Mouse (Mus musculus): ENCODE data around the gene Srsf1. TPM values are rescaled to one million over a fixed set of nuclear protein-coding genes. Genes with fewer than 3 reads are reported as not detected.

Srsf1 gene
- polyA plus RNA-seq, 1 experiment = 54.8 TPM

- no peak for DNase-seq (ENCODE audit: low read depth, low spot score)
Observed at GRCm38 (mm10) chr11:88067586-88068410, 20.6 kb downstream of the Srsf1 start, which contains the start of gene Vezf1. Gene Vezf1 (plus strand): TSS chr11:88068279.

DNA sequence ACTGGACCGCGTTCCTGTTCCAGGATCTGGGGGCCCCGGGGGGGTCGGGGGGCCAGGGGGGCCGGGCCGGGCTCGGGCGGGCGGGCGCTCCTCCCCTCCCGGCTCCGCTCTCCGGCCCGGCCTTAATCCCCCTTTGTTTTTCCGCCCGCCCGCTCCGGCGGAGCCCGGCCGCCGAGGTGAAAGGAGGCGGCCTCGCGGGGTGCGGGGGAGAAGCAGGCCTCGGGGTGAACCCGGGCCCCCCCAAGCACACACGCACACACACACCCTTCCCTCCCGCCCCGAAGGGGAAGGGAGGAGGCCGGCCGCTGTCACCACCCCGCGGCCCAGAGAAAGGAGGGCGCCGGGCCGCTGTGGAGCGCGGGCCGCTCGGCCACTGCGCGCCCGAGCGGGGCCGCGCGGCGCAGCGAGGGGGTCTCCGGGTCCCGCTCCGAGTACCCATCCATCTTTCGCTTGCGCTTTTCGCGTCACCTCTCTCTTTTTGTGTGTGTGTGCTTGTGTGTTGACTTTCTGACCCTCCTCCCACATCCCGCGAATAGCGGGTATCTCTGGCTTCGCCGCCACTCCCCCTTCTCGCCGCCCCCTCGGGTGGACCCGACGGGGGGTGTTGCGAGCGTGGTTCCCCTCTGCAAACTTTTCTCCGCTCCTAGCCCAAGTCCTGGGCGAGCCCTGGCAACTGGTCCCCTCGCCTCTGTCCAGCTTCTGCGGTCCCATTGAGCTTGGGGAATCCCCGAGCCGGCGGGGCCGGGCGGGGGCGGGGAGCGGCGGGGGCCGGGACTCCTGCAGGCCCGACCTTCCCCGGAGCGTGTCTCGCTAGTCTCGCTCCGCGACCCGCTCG lies 21.5 kb downstream of the Srsf1 start:
- DNase-seq (ENCODE audit: low read depth, low spot score) = no peak
- WGBS = under 1% methylated on average over 90 of the region's 92 CpGs

More at GRCm38 (mm10) chr11:88067586-88068410, 20.6 kb downstream of the Srsf1 start, which contains the start of gene Vezf1:
- WGBS = 2% methylated on average over 74 of the region's 81 CpGs

DNA sequence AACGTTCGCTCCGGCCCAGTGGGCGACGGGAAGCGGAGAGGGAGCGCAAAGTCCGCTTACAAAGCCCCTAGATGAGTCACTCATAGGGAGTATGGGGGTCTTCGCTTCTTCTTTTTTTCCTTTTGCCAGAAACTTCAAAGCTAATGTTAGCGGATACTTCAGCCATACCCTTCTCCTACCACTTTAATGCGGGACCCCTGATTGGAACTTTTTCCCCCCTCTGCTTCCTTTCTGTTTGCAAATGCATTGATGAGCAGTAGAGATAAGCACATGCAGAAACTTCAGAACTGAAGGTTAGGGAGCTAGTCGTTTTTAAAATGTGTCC lies 22.0 kb downstream of the Srsf1 start:
- WGBS = 2% methylated on average over 12 of the region's 12 CpGs

DNA sequence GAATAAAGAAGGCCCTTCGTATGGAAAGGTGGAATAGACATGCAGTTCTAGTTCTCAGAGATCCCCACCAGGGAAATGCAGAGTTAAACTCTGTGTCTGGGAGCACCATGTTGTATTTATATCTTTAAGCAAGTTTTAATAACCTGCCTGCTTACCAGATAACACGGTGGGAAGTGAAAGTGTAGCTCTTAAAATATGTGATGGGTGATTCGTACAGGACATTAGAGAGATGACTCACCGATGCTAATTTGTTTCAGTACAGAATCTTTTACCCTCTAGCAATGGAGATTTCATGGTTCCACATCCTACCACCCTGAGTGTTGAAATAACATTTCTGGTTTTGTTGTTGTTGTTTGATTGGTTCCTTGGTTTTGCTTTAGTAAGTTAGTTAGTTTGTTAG lies 23.2 kb downstream of the Srsf1 start:
- 16% methylated on average over 4 of the region's 4 CpGs for WGBS
- DNase-seq (ENCODE audit: low read depth, low spot score) = no peak

More for the DNA sequence above, 22.0 kb downstream of the Srsf1 start:
- no peak for DNase-seq (ENCODE audit: low read depth, low spot score)

DNA sequence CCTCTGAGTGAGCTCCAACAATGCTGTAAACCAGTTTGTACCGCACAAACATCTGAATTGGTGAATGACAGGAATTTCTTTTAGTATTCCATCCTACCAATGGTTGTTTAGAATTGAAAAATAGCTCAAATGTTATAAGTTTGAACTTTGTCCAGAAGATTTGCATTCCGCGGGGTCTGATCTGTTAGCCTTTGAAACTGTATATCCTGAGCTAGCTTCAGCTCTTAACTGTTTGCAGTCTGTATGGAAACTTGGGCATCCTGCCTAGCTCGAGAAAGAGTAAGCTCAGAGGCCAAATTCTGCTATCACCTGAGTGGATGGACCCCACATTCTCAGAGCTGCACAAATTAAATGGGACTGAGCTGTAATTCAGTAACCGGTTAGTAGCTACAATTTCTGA lies 23.9 kb downstream of the Srsf1 start:
- no peak for DNase-seq (ENCODE audit: low read depth, low spot score)
- 25% methylated on average over 5 of the region's 5 CpGs for WGBS

DNA sequence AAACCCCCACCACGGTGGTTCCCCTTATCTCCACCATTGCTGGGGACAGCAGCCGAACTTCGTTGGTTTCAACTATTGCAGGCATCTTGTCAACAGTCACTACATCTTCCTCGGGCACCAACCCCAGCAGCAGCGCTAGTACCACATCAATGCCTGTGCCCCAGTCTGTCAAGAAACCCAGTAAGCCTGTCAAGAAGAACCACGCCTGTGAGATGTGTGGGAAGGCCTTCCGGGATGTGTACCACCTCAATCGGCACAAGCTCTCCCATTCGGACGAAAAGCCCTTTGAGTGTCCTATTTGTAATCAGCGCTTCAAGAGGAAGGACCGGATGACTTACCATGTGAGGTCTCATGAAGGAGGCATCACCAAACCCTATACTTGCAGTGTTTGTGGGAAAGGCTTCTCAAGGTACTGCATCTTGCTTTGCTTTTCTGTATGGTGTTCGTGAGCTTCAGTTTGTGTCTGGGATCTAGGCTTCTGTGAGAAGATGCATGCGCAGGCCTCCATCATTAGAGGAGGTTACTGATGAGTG lies 26.2 kb downstream of the Srsf1 start:
- WGBS = 77% methylated on average over 14 of the region's 14 CpGs

DNA sequence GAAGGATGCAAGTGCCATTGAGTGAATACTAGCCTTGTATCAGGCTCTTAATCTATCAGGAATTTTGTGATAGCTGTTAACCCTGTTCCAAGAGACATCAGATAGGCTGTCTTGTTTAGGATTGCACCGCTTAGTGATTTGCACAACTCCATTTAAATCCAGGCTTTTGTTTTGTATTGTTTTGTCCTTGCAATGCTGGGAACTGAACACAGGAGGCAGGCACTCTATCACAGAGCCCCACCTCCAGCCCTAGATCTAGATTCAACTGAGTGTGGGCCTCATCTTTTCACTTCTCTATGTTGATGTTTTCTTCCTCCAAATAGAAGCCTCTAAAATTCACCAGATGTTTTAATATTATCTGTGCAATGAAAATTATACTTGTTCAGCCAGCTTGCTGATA lies 28.5 kb downstream of the Srsf1 start:
- WGBS = 80% methylated on average over 1 of the region's 1 CpGs
- DNase-seq (ENCODE audit: low read depth, low spot score) = no peak

More for the DNA sequence above, 26.2 kb downstream of the Srsf1 start:
- DNase-seq (ENCODE audit: low read depth, low spot score) = no peak

GRCm38 (mm10) chr11:88076394-88076793 lies 29.2 kb downstream of the Srsf1 start:
- WGBS = 77% methylated on average over 1 of the region's 1 CpGs
- no peak for DNase-seq (ENCODE audit: low read depth, low spot score)

GRCm38 (mm10) chr11:88083699-88084098 lies 36.5 kb downstream of the Srsf1 start:
- 74% methylated on average over 6 of the region's 6 CpGs for WGBS

GRCm38 (mm10) chr11:88086737-88087627 lies 39.8 kb downstream of the Srsf1 start:
- DNase-seq (ENCODE audit: low read depth, low spot score) = peak; percentile 54
- WGBS = 12% methylated on average over 25 of the region's 25 CpGs

More at GRCm38 (mm10) chr11:88083699-88084098, 36.5 kb downstream of the Srsf1 start:
- no peak for DNase-seq (ENCODE audit: low read depth, low spot score)

GRCm38 (mm10) chr11:88089150-88089549 lies 42.0 kb downstream of the Srsf1 start:
- 69% methylated on average over 5 of the region's 5 CpGs for WGBS
- no peak for DNase-seq (ENCODE audit: low read depth, low spot score)

GRCm38 (mm10) chr11:88090293-88090692 lies 43.1 kb downstream of the Srsf1 start:
- WGBS = 72% methylated on average over 5 of the region's 5 CpGs

GRCm38 (mm10) chr11:88091949-88092348 lies 44.8 kb downstream of the Srsf1 start:
- no peak for DNase-seq (ENCODE audit: low read depth, low spot score)
- WGBS = 73% methylated on average over 1 of the region's 1 CpGs

More at GRCm38 (mm10) chr11:88090293-88090692, 43.1 kb downstream of the Srsf1 start:
- DNase-seq (ENCODE audit: low read depth, low spot score) = no peak

DNA sequence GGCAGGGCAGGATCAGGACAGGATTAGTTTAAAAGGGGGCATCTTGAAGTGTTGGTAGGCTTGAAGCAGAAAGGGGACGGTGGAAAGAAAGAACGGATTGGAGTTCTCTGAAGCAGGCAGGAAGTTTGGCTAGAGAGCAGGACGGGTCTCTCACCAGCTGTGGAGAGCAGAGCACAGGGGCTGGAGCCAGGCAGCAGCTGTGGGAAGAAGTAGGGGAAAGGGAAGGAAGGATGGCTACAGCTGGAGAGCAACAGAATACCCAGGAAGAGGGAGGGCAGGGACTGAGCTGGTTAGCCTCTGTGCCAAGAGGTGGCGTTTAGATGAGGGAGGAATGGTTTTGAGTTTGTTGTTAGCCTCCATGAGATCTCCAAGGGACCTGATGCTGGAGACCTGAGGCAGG lies 50.0 kb downstream of the Srsf1 start:
- no peak for DNase-seq (ENCODE audit: low read depth, low spot score)
- WGBS = 35% methylated on average over 4 of the region's 4 CpGs

- 39% methylated on average over 17 of the region's 17 CpGs for WGBS
- no peak for DNase-seq (ENCODE audit: low read depth, low spot score)
Observed at GRCm38 (mm10) chr11:88098021-88098729, 51.0 kb downstream of the Srsf1 start, which contains the start of gene Cuedc1. Gene Cuedc1 (plus strand): TSS chr11:88098058.

DNA sequence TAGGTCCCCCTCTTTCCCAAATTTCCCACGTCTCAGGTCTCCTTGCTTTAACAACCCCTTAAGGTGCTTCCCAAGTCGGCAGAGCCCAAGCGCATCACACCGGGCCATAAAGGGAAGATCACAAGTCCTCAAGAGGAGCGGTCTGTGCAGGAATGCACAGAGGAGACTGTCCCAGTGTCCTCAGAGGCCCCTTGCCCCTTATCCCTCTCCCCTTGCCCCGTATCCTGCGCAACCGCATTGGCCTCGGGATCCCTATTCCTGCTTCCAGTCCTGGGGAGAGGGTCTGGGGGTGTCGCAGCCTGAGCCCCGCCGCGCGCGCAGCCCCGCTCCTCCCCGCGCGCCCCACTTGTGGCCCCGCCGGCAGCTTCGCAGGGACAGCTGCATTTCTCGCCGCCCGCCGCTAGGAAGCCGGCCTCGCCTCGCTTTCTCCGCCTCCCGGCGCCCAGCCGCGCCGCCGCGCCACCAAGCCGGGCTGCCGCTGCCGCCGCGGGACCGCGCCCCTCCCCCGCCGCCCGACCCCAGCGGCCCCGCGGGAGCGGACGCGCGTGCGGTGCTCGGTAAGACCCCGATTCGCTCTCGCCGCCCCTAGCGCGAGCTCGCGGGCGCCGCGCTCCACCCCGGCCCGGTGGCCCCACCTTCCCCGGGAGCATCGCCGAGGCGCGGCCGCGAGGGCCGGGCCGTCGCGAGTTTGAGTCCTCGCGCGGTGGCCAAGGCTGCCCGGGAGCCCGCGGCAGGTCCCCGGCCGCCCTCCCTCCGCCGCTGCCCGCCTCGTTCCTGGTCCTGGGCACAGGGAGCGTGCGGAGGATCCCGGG lies 51.8 kb downstream of the Srsf1 start:
- no peak for DNase-seq (ENCODE audit: low read depth, low spot score)
- WGBS = 1% methylated on average over 89 of the region's 95 CpGs

DNA sequence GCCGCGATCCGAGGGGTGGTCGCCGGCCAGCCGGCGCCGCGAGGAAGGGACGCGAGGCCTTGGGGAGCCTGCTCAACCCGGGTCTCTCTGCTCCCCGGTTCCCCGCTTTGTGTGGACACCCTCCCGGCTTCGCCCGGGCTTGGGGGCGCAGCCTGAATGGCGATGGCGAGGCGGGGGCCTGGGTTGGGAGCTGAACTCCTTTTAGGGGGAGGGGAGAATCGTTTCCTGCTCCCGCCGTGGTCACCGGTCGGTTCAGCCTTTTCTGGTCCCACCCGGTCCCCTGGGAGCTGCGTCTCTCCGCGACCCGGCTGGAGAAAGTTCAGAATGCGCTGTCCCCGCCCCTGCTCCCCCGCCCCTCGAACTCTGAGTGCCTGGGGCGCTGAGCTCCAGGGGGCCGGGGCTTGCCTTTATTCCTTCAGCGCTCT lies 52.4 kb downstream of the Srsf1 start:
- 4% methylated on average over 38 of the region's 38 CpGs for WGBS
- no peak for DNase-seq (ENCODE audit: low read depth, low spot score)

- DNase-seq (ENCODE audit: low read depth, low spot score) = no peak
- WGBS = 57% methylated on average over 4 of the region's 4 CpGs
Observed at GRCm38 (mm10) chr11:88100170-88100569, 53.0 kb downstream of the Srsf1 start.

All from large intestine, adult 2 months (tissue).